Mouse (Mus musculus) limb, embryonic 14.5 days (tissue): ENCODE data around the gene Tnrc18. TPM values are rescaled to one million over a fixed set of nuclear protein-coding genes. Genes with fewer than 3 reads are reported as not detected.

Source experiments
- ATAC-seq: fragments of 200-750 bp; cut with Nextera tagmentation; 2 replicates; pipeline ENCODE4 v1.8.0; 2017; ENCODE audit warnings: low read depth, moderate number of reproducible peaks, moderate TSS enrichment; ENCODE audit not compliant: low FRiP score
- DNase-seq: peaks from one replicate; pipeline ENCODE4 v3.0.0-alpha.2; 2015; ENCODE audit warnings: low spot score
- H3K27ac ChIP-seq: fragments of 300-500 bp; sonication (generic); replicated peaks from 2 replicates; pipeline ENCODE4 v1.5.1; 2014; ENCODE audit warnings: low read depth, mild to moderate bottlenecking, low read length, moderate library complexity, mixed read lengths
- H3K27me3 ChIP-seq: fragments of 300-500 bp; sonication (generic); 2 replicates; pipeline ENCODE4 v1.6.1; 2014; ENCODE audit warnings: low read length, mixed read lengths; ENCODE audit not compliant: control insufficient read depth, insufficient read depth
- H3K36me3 ChIP-seq: fragments of 300-500 bp; sonication (generic); 2 replicates; pipeline ENCODE4 v1.6.1; 2014; ENCODE audit warnings: mild to moderate bottlenecking, low read length, moderate library complexity, mixed read lengths; ENCODE audit not compliant: control insufficient read depth, insufficient read depth
- H3K4me1 ChIP-seq: fragments of 300-500 bp; sonication (generic); 2 replicates; pipeline ENCODE4 v1.6.1; 2014; ENCODE audit warnings: antibody characterized with exemption, low read length, mixed read lengths; ENCODE audit not compliant: control insufficient read depth, insufficient read depth
- H3K4me2 ChIP-seq: fragments of 300-500 bp; sonication (generic); replicated peaks from 2 replicates; pipeline ENCODE4 v1.6.1; 2014; ENCODE audit warnings: low read depth, mild to moderate bottlenecking, low read length, moderate library complexity; ENCODE audit not compliant: severe bottlenecking
- H3K4me3 ChIP-seq: fragments of 300-500 bp; sonication (generic); replicated peaks from 2 replicates; pipeline ENCODE4 v1.5.1; 2014; ENCODE audit warnings: low read length
- H3K9ac ChIP-seq: fragments of 300-500 bp; sonication (generic); 2 replicates; pipeline ENCODE4 v1.6.1; 2014; ENCODE audit warnings: mild to moderate bottlenecking, low read depth, low read length, moderate library complexity; ENCODE audit not compliant: severe bottlenecking
- H3K9me3 ChIP-seq: fragments of 300-500 bp; sonication (generic); 2 replicates; pipeline ENCODE4 v1.6.1; 2016; ENCODE audit warnings: low read length; ENCODE audit not compliant: control insufficient read depth
- POLR2A ChIP-seq: fragments of 200-500 bp; IDR thresholded peaks from 2 replicates; pipeline ENCODE4 v1.8.0; 2012; ENCODE audit warnings: inconsistent platforms, mild to moderate bottlenecking, moderate library complexity, borderline replicate concordance; ENCODE audit not compliant: insufficient read depth, insufficient read length; ENCODE audit errors: extremely low read depth
- WGBS: fragments of 180-500 bp; shearing (Covaris S2); extraction: QIAGEN DNeasy Blood & Tissue Kit; methylation state at CpG from one replicate; pipeline ENCODE4 v1.1.7; 2014; 5-methylcytosine and 5-hydroxymethylcytosine counted together
- polyA plus RNA-seq, 2 experiments: library from polyadenylated mRNA; depleted of rRNA in 1 of 2; stranded (reverse) in 1 of 2; unstranded in 1 of 2; fragments of >200 nt; fragmentation: Nextera tagmentation in 1 of 2; extraction: Ambion mirVana in 1 of 2; gene quantifications; 2 replicates each; pipeline versions ENCODE4 v1.2.1 to v1.2.3; 2012 to 2014

The Tnrc18 gene
- polyA plus RNA-seq, 2 experiments = 46.6 to 61.1 TPM

- no peaks in the 10 kb centered on the region for H3K9me3 ChIP-seq
- H3K4me3 ChIP-seq = no peak overlapping the region
- no peaks in the 10 kb centered on the region; the same call in 1 of the 2 replicates for H3K4me1 ChIP-seq
- ATAC-seq (peak; percentile 22; the same call in 1 of the 2 replicates), DNase-seq (no peak)
- no peak for TF ChIP-seq POLR2A
- H3K27me3 ChIP-seq = no peaks in the 10 kb centered on the region
- H3K36me3 ChIP-seq = peaks cover 78% of the 10 kb centered on the region
- no peak overlapping the region for H3K4me2 ChIP-seq
- H3K27ac ChIP-seq = no peak overlapping the region
- H3K9ac ChIP-seq = no peak overlapping the region
- 80% methylated on average over 5 of the region's 5 CpGs for WGBS
Observed at GRCm38 (mm10) chr5:142780579-142780978, 36.9 kb downstream of the Tnrc18 start.

GRCm38 (mm10) chr5:142778871-142779270 lies 38.6 kb downstream of the Tnrc18 start:
- no peaks in the 10 kb centered on the region for H3K27me3 ChIP-seq
- H3K27ac ChIP-seq = no peak overlapping the region
- ATAC-seq = no peak
- TF ChIP-seq POLR2A = no peak
- peaks cover 78% of the 10 kb centered on the region for H3K36me3 ChIP-seq
- no peak overlapping the region for H3K9ac ChIP-seq
- H3K4me2 ChIP-seq = no peak overlapping the region
- no peaks in the 10 kb centered on the region for H3K9me3 ChIP-seq
- H3K4me1 ChIP-seq = no peaks in the 10 kb centered on the region; the same call in 1 of the 2 replicates
- no peak for DNase-seq
- 65% methylated on average over 6 of the region's 6 CpGs for WGBS
- no peak overlapping the region for H3K4me3 ChIP-seq

GRCm38 (mm10) chr5:142778135-142778534 lies 39.3 kb downstream of the Tnrc18 start:
- ATAC-seq (no peak), DNase-seq (no peak)
- H3K4me3 ChIP-seq = no peak overlapping the region
- H3K9me3 ChIP-seq = no peaks in the 10 kb centered on the region
- WGBS = 74% methylated on average over 8 of the region's 8 CpGs
- H3K4me2 ChIP-seq = no peak overlapping the region
- no peak for TF ChIP-seq POLR2A
- no peak overlapping the region for H3K27ac ChIP-seq
- peaks cover 78% of the 10 kb centered on the region for H3K36me3 ChIP-seq
- H3K4me1 ChIP-seq = no peaks in the 10 kb centered on the region; the same call in 1 of the 2 replicates
- no peak overlapping the region for H3K9ac ChIP-seq
- no peaks in the 10 kb centered on the region for H3K27me3 ChIP-seq

- whole genome bisulfite sequencing = 94% methylated on average over 9 of the region's 13 CpGs
- no peak for DNase-seq
- Histone ChIP-seq H3K27me3 (no peaks in the 10 kb centered on the region), H3K27ac (no peak overlapping the region), H3K4me3 (no peak overlapping the region), H3K36me3 (peaks cover 87% of the 10 kb centered on the region), H3K9me3 (no peaks in the 10 kb centered on the region), H3K9ac (no peak overlapping the region), H3K4me1 (no peaks in the 10 kb centered on the region; the same call in 1 of the 2 replicates), H3K4me2 (no peak overlapping the region)
- ATAC-seq = no peak
- no peak for TF ChIP-seq POLR2A
Observed at GRCm38 (mm10) chr5:142776080-142776479, 41.4 kb downstream of the Tnrc18 start.

- 91% methylated on average over 5 of the region's 5 CpGs for WGBS
- no peak for ATAC-seq
Observed at GRCm38 (mm10) chr5:142774771-142775170, 42.7 kb downstream of the Tnrc18 start.

GRCm38 (mm10) chr5:142771964-142772363 lies 45.5 kb downstream of the Tnrc18 start:
- WGBS = 91% methylated on average over 15 of the region's 15 CpGs
- Histone ChIP-seq H3K9me3 (no peaks in the 10 kb centered on the region), H3K4me2 (no peak overlapping the region), H3K36me3 (peaks cover 98% of the 10 kb centered on the region), H3K27me3 (no peaks in the 10 kb centered on the region), H3K27ac (no peak overlapping the region), H3K9ac (no peak overlapping the region), H3K4me1 (no peaks in the 10 kb centered on the region), H3K4me3 (no peak overlapping the region)
- no peak for ATAC-seq
- DNase-seq = no peak
- no peak for TF ChIP-seq POLR2A

More at GRCm38 (mm10) chr5:142774771-142775170, 42.7 kb downstream of the Tnrc18 start:
- no peak overlapping the region for H3K4me3 ChIP-seq
- no peak overlapping the region for H3K4me2 ChIP-seq
- H3K27me3 ChIP-seq = no peaks in the 10 kb centered on the region
- H3K9me3 ChIP-seq = no peaks in the 10 kb centered on the region
- H3K36me3 ChIP-seq = peaks cover 93% of the 10 kb centered on the region
- no peaks in the 10 kb centered on the region for H3K4me1 ChIP-seq
- no peak for TF ChIP-seq POLR2A
- no peak for DNase-seq
- no peak overlapping the region for H3K27ac ChIP-seq
- H3K9ac ChIP-seq = no peak overlapping the region
